Mouse (Mus musculus) right cerebral cortex, postnatal 10 days (tissue): ENCODE results near the gene Dnajc28.

Experiments
- DNase-seq, 2 experiments: peaks; one replicate each; pipeline ENCODE4 v3.0.0; 2021; ENCODE audit warnings: low spot score in 2 of 2

The Dnajc28 gene

DNA sequence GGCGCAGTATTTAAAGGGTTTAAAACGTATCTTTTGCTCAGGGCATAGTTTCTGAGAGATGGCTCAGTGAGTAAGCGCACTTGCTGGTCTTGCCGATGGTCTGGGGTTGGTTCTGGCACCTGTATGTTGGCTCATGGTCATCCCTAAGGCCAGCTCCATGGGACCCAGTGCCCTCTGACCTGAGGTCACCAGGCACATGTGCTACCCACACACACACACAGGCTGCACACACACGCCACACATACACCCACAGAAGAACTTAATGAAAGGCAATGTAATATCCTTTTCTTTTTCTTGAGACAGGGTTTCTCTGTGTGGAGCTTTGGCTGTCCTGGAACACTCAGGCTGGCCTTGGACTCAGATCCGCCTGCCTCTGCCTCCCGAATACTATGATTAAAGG, 14.1 kb upstream of the Dnajc28 start:
- DNase-seq: no peak

DNA sequence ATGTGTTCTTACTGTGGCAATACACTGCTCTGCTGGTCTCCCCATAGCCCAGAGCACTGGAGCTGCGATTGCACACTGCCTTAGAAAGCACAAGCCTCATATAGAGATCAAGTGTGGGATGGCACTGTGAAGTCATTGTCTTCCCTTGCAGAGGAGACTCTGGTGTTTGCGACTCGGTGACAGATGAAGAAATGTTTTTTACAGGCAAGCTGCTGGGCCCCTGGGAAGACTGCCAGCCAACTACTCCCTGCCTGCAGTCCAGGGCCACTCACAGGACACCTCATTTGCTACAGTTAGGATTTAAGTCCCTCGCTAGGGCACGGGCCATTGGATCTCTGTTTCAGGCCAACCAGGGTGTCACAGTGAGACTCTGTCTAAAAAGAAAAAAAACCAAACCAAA, 13.6 kb upstream of the Dnajc28 start:
- DNase-seq: peak in 1 of 2 experiments; percentile 32

DNA sequence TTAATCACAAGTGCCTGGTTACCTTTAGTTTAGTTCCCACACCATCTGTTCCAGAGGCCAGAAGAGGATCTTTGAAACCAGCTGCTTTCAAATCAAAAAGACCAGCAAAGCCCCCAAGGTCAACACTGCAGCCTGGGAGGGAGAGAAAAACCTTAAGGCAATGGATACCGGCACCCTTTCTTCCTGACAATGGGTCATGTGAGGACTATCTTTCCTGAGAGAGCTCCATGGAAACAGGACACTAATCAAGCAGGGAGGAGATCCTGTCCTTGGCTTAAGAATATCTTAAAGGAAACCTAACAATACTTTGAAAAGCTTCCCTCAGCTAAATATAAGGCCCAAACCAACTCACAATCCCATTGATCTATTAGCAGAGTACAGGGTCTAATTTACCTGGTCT, 11.8 kb upstream of the Dnajc28 start:
- no peak for DNase-seq

DNA sequence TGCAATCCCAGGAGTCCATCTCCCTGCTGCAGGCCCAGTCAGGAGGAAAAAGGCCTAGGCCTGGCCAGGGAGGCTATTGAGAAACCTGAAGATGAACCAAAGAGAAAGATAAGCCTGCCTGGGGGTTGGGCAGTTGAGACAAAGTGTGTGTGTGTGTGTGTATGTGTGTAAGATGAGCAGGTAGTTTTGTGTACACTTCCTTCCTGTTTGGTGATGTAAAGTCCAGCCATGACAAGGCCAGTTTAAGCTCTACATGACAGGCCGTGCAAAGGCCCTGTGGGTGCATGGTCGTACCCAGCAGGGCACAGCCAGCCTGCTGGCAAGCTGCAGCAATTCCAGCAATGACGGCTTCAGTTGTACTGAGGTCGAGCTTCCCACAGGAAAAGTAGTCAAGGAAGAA, 10.9 kb upstream of the Dnajc28 start:
- no peak for DNase-seq

DNA sequence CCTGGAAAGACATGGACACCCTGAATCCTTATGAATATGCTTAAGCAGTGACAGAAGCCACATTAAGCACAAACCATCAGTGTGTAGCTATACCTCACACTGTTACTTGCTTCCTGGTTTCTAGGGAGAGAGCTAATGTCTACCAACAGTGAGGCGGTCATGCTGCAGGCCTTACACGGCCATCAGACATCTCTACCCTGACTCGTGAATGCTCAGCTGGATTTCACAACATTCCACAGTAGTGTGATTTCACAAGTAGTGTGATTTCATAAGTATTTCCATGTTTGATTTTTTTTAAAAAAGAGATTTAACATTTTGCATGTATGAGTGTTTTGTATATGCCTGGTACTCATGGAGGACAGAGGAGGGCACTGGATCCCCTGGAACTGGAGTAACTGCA, 9.8 kb upstream of the Dnajc28 start:
- DNase-seq: no peak

DNA sequence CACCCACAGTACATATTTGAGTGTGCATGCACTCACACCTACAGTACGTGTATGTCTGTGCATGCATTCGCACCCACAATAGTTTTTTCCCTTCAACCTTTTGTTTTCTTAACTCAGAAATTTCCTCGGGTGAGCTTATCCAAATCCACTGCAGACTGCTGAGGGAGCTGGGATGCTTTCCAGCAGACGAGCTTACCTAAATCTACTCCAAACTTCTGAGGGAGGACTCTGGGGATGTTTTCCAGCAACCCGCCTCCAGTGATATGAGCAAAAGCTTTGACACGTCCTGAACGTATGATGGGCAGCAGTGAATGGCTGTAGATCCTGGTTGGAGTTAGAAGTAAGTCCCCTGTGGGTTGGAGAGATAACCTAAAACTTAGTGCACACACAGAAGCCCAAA, 9.0 kb upstream of the Dnajc28 start:
- DNase-seq: no peak

DNA sequence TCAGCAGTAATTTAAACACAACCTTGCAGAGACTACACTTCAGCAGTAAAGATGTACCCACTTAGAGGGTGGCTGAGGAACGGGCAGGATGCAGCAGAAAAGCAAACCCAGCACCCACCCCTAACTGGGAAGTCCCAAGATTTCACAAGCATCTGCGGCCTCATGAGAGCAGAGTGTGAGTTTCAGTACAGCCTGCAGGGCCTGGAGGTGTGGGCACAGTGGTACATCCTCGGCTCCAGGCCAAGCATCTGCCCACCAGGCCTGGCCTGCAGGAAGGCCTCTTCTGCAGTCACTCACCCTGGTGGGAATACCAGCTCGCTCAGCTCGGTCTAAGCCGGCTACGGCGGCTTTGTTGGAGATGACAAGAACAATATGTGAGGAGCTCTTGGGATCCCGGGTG, 4.2 kb upstream of the Dnajc28 start:
- DNase-seq: no peak

DNA sequence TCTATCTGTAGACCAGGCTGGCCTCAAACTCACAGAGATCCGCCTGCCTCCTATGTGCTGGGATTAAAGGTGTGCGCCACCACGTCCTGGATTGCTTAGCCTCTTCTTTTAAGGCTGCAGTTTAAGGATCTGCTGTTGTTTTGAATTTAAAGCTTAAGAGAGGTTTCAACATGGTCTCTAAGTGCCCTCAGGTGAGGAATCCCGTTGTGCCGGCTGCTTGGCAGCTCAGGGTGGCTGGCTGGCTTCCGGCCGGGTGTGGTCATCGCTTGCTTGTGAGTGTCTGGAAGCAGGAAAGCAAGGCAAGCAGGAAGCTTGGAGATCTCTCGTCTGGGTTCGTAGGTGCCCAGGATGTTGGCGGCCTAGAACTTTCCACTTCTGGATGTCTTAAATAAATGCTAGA, 2.2 kb upstream of the Dnajc28 start:
- no peak for DNase-seq

DNA sequence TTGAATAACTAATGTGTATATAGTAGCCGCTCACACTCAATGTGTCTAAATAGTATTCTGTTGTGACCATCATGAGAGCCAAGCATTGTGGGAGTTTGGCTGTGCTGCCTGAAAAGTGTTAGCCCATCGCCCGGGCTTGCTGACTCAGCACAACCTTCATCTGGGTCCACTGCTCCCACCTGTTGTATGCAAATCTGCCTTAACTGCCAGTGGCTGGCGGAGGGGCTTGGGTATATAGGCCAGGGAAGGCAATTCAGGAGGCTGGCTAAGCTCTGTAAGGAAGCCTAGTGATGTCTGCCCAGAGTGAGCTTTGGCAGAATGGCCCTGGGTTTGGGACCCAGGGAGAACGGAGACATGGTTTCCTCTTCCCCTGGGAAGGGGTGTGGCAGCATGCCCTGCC, 1.4 kb upstream of the Dnajc28 start:
- no peak for DNase-seq

DNA sequence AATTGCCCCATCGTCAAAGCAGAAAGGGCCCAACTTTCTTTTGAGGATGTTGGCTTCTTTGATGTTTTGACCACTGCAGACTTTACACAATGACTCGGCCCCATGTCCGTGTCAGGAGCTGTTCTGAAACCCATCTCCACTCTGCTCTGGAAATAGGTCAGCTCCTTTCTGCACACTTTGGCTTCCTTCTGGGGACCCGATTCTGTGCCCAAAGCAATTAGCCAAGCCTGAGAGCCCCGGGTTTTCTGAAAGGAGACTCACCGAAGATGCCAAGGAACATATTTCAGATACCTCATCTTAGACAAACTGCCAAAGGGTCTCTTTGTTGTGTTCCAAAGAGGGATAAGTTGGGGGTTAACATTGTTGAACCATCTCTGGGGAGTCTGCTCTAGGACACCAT, 4.3 kb downstream of the Dnajc28 start:
- peak; percentile 52 to 57 for DNase-seq

DNA sequence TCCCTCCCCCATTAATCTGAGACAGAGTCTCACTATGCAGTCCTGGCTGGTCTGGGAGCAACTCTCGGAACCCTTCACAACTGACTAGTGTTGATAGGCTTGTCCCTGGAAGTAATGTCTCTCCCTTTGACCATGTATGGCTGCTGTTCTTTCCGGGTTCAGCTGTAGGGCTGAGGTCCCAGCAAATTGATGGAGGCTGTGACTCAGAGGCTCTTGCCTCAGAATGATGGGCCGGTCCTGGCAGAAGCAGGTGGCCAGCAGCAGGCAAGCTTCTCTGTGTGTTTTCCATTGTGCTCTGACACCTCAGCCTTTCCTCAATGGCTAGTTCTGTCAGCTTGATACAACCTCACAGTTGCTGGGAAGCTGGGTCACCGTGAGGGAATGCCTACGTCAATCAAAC, 6.3 kb downstream of the Dnajc28 start:
- DNase-seq: no peak

DNA sequence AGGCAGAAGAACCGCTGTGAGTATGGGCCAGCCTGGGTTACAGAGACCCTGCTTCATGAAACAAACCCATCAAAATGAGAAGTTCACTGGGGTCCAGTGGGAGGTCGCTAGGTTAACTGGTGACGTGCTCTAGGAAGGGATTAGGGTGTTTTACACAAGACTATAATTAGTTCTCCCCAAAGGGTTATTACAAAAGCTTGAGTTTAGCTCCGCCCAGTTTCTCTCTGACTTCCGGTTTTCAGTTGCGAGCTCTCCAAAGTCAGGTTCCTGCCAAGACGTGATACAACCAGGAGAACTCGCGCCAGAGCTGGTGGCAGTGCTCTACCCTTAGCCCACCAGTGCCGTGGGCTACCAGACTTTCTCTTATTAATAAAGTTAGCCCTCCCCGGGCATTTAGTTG, 7.6 kb downstream of the Dnajc28 start:
- DNase-seq: no peak

DNA sequence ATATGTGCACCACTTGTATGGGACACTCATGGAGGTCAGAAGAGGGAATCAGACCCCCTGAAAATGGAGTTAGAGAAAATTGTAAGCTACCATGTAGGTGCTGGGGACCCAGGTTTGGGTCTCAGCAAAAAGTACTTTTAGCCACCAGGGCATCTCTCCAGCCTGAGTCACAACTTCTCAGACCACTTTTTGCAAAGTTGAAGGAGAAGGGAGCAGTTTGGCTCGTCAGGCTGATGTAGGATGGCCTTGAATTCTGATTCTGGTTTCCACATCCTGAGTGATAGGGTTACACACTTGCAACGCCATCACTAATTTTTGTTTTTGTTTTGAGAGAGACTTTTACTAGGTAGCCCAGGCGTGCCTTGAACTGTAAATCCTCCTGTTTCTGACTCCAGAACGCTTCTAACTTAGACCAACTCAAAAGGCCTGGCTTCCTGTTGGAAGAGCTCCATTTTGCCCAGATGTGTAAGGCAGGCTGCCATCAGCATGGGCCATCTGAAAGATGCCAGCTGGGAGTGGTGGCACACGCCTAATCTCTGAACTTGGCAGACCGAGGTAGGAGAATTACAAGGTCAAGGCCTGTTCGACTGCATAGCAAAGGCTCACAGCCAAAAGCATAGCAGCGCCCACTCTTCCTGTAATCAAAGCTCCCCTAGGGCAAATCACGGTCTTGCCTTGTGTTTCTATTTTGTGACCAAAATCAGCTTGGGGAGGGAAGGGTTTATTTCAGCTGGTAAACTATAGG, 9.2 kb downstream of the Dnajc28 start:
- DNase-seq: no peak

DNA sequence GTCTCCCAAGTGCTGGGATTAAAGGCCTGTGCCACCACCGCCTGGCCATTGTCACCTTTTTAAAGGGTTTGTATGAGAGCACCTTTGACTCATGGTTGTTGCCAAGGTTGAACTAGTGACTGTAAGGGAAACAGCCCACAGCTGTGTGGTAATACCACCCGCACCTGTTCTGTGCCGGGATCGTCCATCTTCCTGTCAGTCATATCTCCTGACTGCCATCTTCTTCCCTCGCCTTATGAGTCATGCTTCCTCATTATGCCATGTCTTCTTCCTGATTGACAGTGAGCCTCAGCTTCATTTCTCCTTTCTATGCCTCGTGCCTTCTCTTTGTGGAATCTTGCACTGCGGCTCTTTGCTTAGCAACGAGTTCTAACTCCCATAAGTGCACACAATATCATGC, 11.9 kb downstream of the Dnajc28 start:
- no peak for DNase-seq

DNA sequence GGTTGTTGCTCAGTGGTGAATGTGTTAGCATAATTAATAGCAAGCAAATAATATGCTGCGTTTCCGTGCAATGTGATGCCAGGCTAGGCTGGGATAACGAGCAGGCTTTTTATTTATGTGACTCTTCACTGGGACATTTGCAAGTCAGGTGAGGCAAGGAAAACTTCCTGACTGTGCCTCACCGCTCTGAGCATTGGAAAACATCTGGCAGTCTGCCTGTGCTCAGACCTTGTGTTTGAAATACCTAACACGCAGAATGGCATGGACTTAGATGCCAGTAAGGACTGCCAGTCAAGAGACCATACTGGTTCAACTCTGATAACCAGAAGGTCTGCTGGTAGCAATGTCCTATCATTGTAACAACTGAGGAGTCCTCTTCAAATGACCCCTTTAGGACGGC, 13.7 kb downstream of the Dnajc28 start:
- DNase-seq: no peak

DNA sequence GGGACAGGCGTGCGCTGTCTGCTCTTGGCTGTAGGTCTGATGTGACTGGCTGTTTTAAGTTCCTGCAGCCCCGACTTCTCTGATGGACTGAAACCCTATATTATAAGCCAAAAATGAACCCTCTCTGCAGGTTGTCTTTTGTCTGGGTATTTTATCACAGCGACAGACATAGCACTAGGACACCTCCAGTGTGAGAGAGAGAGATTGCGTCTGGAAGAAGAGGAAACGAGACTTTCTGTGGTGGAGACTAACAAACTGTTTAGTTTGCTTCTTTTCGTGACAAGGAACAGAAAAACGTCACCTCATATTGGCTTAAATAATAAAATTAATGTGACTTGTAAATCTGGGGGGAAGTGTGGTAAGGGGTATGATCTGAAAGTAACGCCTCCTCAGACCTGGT, 17.1 kb downstream of the Dnajc28 start:
- no peak for DNase-seq

DNA sequence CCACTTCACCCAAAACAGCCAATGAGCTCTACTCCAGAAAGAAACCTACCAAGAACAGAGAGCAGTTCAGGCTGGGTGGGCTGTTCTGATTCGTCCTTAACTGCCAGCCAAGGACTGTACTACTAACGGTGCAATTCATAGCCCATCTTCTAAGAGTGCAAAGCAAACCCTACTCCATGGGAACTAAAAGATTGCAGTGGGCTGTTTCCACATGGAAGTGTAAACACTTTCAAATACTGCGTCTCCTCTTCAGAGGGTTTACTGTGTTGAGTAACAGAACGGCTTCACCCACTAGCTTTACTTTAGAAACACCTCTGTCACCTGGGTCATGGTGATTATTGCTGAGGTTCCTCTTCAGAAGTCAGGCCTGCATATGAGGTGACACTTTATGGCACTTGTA, 17.7 kb downstream of the Dnajc28 start:
- DNase-seq: no peak

DNA sequence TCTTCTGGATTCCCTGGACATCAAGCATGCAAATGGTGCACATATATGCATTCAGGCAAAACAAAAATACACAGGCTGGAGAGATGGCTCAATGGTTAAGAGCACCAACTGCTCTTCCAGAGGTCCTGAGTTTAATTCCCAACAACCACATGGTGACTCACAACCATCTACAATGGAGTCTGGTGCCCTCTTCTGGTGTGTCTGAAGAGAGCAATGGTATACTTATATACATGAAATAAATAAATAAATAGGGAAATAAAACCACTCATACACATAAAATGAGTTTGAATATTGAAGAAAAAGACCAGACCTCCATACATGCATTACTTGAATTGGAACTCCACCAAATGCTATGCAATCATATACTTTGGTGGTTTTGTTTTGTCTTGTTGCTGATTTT, 19.6 kb downstream of the Dnajc28 start:
- no peak for DNase-seq

DNA sequence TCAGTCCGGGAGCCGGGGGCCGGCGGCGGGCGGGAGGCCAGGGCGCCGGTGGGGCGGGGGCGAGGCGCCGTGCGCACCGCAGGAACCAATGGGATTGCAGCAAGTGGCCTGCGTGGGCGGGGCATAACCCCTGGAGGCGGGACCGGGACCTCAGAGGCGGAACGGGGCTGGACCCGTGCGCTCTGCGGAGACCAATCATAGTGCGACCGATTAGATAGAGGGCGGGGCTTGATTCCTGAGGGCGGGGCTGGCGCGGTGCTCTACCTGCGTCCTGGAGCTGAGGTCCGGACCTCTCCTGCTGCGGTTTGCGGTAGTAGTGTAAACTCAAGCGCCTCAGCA, 21.2 kb downstream of the Dnajc28 start, which contains the start of gene Tmem50b:
TSS of gene Tmem50b (minus strand) at position 129 of the 339 bp plus-strand sequence.
- DNase-seq: peak; percentile 99

DNA sequence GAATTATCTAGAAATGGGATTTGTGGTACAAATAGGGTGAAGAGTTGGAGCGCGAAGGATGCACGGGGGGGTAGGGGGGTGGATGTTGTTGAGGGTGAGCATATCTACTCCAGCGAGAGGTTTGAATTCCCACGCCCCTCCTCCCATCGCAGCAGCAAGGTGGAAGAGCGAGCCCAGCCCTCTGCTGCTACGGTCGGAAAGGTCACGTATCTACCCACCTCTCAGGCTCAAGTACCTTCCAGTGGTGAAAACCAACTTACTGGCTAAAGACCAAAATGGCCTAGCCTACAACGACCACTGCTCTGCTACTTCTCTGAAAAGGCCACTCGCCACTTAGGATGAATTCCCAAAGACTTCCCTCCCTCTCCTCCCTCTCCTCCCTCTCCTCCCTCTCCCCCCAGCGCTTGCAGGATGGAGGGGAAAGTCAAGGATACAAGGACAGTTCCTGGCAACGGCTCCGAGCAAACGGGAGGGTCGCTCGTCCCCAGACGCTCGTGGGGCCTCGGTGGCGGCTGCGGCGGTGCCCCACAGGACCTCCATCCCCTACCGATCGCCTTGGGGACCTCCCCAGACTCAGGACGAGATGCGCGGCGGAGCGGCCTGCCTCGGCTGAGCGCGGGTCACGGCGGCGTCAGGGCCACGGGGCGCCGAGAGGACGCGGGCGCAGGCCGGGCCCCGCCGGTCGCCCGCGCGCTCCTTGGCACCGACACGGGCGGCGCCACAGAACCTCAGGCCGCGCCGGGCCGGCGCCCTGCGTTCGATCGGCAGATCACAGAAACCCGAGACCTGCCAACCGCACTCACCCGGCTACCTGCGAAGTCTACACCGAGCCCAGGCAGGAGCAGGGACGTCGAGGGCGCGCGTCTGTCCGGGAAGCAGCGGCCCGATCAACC, 21.8 kb downstream of the Dnajc28 start:
- peak; percentile 52 to 54 for DNase-seq

DNA sequence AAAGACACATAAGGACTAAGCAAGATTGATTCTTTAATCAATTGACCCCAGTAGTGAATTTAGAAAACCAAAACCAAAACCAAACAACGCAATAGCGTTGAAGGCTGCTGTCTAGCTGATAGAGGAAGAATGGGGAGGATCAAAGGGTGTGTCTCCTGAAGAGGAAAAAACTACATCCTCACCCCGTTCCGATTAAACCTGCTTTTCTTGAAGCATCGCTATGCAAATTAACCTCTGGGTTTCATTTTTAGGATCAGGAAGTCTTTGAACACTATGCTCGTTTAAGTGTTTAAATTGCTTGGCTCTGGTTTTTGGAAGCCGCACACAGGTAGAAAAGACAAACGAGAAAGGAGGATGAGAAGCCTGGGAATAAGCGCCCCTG, 22.4 kb downstream of the Dnajc28 start:
- DNase-seq: no peak

DNA sequence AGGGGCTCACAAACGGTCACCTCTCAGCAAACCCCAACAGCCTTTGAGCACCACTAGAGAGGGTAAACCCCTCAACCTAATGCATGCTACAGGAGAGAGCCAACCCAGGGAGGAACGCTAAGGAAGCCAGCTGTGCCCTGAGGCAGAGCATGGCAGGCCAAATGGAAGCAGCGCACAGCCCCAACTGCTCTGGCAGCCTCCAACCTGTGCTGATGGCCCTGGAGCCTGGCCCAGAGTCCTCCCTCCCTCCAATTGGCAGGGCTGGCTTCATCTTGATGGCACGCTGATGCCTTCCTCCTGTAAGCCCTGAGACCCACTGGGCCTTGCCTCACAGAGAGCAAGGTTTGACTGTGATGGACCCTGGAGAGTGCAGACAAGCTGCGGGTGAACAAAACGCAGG, 23.8 kb downstream of the Dnajc28 start:
- DNase-seq: peak; percentile 67 to 76

DNA sequence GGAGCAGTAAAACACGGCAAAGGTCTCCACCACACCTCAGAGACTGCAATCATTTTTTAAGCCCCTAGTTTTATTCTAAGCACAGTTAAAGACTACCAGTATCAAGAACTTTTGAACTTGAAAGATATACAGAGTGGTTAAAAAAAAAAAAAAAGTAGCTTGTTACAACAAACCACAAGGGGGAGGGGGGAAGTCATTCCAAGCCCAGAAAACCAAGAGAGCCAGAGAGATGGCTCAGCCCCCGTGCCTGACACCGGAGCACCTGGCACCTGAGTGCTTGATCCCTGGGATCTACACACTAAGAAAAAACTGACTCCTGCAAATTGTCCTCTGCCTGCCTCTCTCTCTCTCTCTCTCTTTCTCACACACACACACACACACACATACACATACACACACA, 25.6 kb downstream of the Dnajc28 start:
- no peak for DNase-seq
